Mouse (Mus musculus) intestine, postnatal 0 days (tissue): ENCODE data around the gene Gm12216. TPM values are rescaled to one million over a fixed set of nuclear protein-coding genes. Genes with fewer than 3 reads are reported as not detected.
"Not testable (repeated sequence)": the region's sequence is repeated elsewhere in the genome, so short reads cannot be mapped to it uniquely, and the experiment has no call there.

ENCODE experiments used
- ATAC-seq: fragments of 200-750 bp; cut with Nextera tagmentation; 2 replicates; pipeline ENCODE4 v1.8.0; 2017; ENCODE audit warnings: mild to moderate bottlenecking, moderate TSS enrichment, moderate library complexity
- H3K27ac ChIP-seq: fragments of 300-500 bp; sonication (generic); 2 replicates; pipeline ENCODE4 v1.5.1; 2014; ENCODE audit warnings: mild to moderate bottlenecking, low read depth, low read length, moderate library complexity
- H3K27me3 ChIP-seq: fragments of 300-500 bp; sonication (generic); replicated peaks from 2 replicates; pipeline ENCODE4 v1.6.1; 2014; ENCODE audit warnings: low read length, mixed read lengths; ENCODE audit not compliant: control insufficient read depth, insufficient read depth
- H3K36me3 ChIP-seq: fragments of 300-500 bp; sonication (generic); 2 replicates; pipeline ENCODE4 v1.6.1; 2014; ENCODE audit warnings: mild to moderate bottlenecking, moderate library complexity; ENCODE audit not compliant: control insufficient read depth, insufficient read depth
- H3K4me1 ChIP-seq: fragments of 300-500 bp; sonication (generic); replicated peaks from 2 replicates; pipeline ENCODE4 v1.6.1; 2014; ENCODE audit warnings: antibody characterized with exemption, low read length, mixed read lengths; ENCODE audit not compliant: control insufficient read depth, insufficient read depth
- H3K4me2 ChIP-seq: fragments of 300-500 bp; sonication (generic); replicated peaks from 2 replicates; pipeline ENCODE4 v1.6.1; 2014; ENCODE audit warnings: low read depth, mild to moderate bottlenecking, moderate library complexity
- H3K4me3 ChIP-seq: fragments of 300-500 bp; sonication (generic); 2 replicates; pipeline ENCODE4 v1.5.1; 2014; ENCODE audit warnings: low read depth, low read length
- H3K9ac ChIP-seq: fragments of 300-500 bp; sonication (generic); 2 replicates; pipeline ENCODE4 v1.6.1; 2014; ENCODE audit warnings: mild to moderate bottlenecking, low read depth, low read length
- H3K9me3 ChIP-seq: fragments of 300-500 bp; sonication (generic); 2 replicates; pipeline ENCODE4 v1.6.1; 2016; ENCODE audit warnings: mixed run types; ENCODE audit not compliant: control insufficient read depth
- CTCF ChIP-seq: sonication (generic); IDR thresholded peaks from 2 replicates; pipeline ENCODE4 v1.5.1; 2016; ENCODE audit warnings: low read depth, mild to moderate bottlenecking, control low read depth, antibody characterized with exemption, moderate library complexity
- WGBS: fragments of 180-500 bp; shearing (Covaris S2); extraction: QIAGEN DNeasy Blood & Tissue Kit; methylation state at CpG from one replicate; pipeline ENCODE4 v1.1.7; 2014; 5-methylcytosine and 5-hydroxymethylcytosine counted together
- polyA plus RNA-seq: library from polyadenylated mRNA; unstranded; fragments of >200 nt; fragmentation: Nextera tagmentation; extraction: Ambion mirVana; gene quantifications from 2 replicates; pipeline ENCODE4 v1.2.1, GENCODE M21; 2015

The Gm12216 gene
- polyA plus RNA-seq, 1 experiment from 2014 or later: 6.5 TPM

DNA sequence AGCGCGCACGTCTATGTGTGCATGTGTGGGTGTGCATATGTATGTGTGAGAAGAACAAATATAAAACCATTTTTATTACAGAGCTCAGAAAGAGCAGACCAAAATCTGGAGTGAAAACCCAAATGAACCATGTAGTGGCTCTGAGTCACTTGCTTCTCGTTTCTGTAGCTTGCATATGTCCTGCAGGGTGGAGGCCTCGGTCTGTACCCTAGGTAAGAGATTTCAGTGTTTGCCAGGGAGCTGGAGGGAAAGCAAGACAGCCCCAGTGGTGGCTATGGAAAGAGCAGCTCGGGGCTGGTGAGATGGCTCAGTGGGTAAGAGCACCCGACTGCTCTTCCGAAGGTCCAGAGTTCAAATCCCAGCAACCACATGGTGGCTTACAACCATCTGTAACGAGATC, 1.9 kb upstream of the Gm12216 start:
- not testable (repeated sequence) for H3K9me3 ChIP-seq, H3K4me2 ChIP-seq, H3K4me3 ChIP-seq, H3K27ac ChIP-seq, H3K36me3 ChIP-seq, H3K27me3 ChIP-seq, ATAC-seq, H3K4me1 ChIP-seq, H3K9ac ChIP-seq
- WGBS: 77% methylated on average over 8 of the region's 9 CpGs
- 0 out of 2 replicates have a peak, but pooled peaks have one; percentile 3 for TF ChIP-seq CTCF

DNA sequence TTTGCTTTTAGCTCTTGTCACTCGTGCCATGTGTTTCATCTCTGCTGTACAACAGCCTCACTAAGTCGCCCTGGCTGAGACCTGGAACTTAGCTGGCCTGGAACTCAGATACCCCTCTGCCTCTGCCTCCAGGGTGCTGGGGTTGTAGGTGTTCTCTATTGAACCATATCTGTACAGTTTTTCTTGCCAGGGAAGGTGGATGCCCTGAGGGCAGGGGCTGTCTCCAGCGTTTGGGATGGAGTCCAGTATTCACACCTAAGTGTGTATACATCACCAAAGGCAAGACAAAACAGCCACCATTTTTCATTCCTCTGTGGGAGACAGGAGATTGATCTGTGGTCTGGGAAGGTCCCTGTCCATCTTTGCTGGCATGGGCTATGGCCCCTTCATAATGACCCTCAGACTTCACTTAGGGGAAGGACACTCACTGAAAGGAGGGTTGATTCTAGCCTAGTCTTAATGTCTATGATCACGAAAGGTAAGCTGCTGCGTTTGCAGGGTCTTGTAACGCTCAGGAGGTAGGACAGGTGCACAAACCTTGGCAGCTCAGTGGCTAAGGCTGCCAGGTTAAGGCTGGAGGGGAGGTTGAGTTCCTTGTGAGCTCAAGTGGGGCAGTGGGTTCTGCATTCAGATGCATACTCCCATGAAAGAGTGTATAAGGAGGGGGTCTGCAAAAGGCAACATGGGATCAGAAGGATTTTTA, 847 bp downstream of the Gm12216 start:
- Histone ChIP-seq H3K27ac (no peak overlapping the region), H3K27me3 (no peaks in the 10 kb centered on the region), H3K4me3 (peak overlapping the region; percentile 53), H3K4me1 (no peaks in the 10 kb centered on the region), H3K9ac (0 out of 2 replicates have a peak overlapping the region, but pooled peaks have one; percentile 57), H3K36me3 (no peaks in the 10 kb centered on the region), H3K4me2 (peak overlapping the region; percentile 84), H3K9me3 (no peaks in the 10 kb centered on the region)
- no peak for TF ChIP-seq CTCF
- WGBS: 82% methylated on average over 6 of the region's 6 CpGs
- ATAC-seq: no peak

DNA sequence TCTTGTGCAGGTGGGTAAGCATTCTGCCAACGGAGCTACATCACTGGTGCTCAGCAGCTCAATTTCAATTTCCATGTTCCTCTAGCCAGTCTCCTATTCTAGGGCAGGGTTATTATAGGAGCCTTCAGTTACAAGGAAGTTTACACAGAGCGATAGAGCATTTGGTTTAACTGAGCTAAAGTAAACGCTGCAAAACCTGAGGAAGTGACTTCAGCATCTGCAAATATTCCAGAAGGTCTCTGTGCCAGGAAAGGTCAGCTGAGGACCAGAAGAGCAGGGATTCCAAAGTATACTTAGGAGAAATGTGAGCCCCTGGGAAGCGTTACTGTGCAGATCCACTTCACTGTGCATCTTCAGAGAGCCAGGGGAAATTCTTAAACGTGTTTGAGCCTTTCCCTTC, 5.4 kb downstream of the Gm12216 start:
- no peak overlapping the region for H3K27ac ChIP-seq
- H3K4me2 ChIP-seq: no peak overlapping the region
- H3K27me3 ChIP-seq: no peaks in the 10 kb centered on the region
- H3K9me3 ChIP-seq: no peaks in the 10 kb centered on the region
- WGBS: 13% methylated on average over 5 of the region's 5 CpGs
- no peak overlapping the region for H3K9ac ChIP-seq
- H3K4me1 ChIP-seq: no peaks in the 10 kb centered on the region
- no peak for TF ChIP-seq CTCF
- no peaks in the 10 kb centered on the region for H3K36me3 ChIP-seq
- no peak for ATAC-seq
- H3K4me3 ChIP-seq: no peak overlapping the region

DNA sequence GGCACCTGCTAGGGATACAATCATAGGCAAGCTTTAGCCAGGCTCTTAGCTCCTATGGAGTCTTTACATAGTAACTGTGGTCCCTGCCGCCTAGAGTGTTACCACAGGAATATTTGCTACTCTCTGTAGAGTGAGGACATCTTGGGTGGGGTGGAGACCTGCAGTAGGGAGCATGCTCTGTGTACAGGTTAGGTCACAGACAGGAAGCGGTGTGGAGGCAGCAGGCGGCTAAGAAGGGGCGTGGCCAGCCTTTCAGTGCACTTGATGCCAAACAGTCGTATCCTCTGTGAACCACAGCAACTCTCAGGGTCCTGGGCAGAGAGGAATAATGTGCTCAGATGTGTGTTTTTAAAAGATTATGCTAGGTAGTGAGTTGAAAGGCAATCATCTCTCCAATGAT, 7.3 kb downstream of the Gm12216 start:
- H3K36me3 ChIP-seq: no peaks in the 10 kb centered on the region
- H3K4me2 ChIP-seq: no peak overlapping the region
- no peak overlapping the region for H3K4me3 ChIP-seq
- no peak overlapping the region for H3K27ac ChIP-seq
- ATAC-seq: no peak
- no peaks in the 10 kb centered on the region for H3K9me3 ChIP-seq
- H3K9ac ChIP-seq: no peak overlapping the region
- no peak for TF ChIP-seq CTCF
- 41% methylated on average over 5 of the region's 5 CpGs for WGBS
- H3K4me1 ChIP-seq: no peaks in the 10 kb centered on the region
- H3K27me3 ChIP-seq: no peaks in the 10 kb centered on the region

DNA sequence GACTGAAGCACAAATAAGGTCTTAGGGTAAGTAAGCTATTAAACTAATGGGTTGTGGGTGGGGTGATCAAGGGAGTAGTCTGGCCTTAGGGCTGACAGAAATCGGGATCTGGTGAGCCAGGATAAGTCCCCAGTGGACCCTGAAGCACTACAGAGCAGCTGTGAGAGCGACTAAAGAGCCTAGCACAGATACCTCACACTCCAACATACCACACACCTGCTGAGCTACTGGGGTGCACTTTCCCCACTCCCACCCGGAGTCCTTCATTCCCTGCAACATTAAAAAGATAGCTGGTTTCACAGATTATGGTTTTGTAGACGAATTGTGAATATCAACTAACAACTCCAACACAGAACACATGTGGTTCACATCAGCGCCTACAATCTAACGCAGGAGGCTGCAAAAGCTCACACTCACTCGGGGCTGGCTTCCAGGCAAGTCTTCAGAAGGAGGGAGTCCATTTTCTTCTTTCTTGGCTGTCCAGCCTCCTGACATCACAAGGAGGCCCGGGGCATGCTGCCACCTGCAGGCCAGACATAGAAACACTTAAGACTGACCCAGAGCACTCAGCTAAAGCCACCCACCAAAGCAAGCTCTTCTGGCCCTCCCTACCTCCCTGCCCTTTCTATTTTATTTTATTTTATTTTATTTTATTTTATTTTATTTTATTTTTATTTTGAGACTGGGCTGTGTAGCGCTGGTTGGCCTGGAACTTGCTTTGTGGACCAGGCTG, 9.3 kb downstream of the Gm12216 start:
- H3K27ac ChIP-seq: no peak overlapping the region
- no peaks in the 10 kb centered on the region for H3K36me3 ChIP-seq
- WGBS: 34% methylated on average over 9 of the region's 9 CpGs
- peak; percentile 94 for TF ChIP-seq CTCF
- H3K4me3 ChIP-seq: no peak overlapping the region
- no peaks in the 10 kb centered on the region for H3K9me3 ChIP-seq
- peak; percentile 72 for ATAC-seq
- no peak overlapping the region for H3K9ac ChIP-seq
- no peaks in the 10 kb centered on the region for H3K4me1 ChIP-seq
- no peaks in the 10 kb centered on the region for H3K27me3 ChIP-seq
- peak overlapping the region; percentile 37 for H3K4me2 ChIP-seq

DNA sequence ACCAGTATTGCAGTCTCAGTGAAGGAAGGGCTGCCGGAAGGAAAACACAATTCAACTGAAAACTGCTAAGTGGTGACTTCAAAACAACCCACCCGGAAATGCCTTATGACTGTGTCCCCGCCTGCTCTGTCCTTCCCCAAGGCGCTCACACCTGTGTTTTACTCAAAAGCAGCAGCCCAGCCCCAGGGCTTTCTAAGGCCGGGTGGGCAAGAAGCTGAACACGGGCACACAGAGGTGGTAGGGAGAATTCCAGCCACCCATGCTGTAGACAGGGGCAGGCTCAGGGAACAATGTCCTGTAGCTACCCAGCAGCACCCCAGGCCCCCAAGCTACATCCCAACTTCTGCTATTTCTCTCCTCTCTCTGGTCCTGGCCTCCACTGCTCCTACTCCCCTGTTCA, 13.4 kb downstream of the Gm12216 start:
- TF ChIP-seq CTCF: no peak
- no peaks in the 10 kb centered on the region for H3K36me3 ChIP-seq

More for the DNA sequence above, 13.4 kb downstream of the Gm12216 start:
- Histone ChIP-seq H3K9me3 (no peaks in the 10 kb centered on the region), H3K4me1 (peaks cover 10% of the 10 kb centered on the region; the same call in 1 of the 2 replicates), H3K9ac (no peak overlapping the region), H3K27me3 (no peaks in the 10 kb centered on the region), H3K4me2 (no peak overlapping the region), H3K4me3 (no peak overlapping the region), H3K27ac (no peak overlapping the region)
- no peak for ATAC-seq
- 76% methylated on average over 6 of the region's 6 CpGs for WGBS
